Mouse (Mus musculus) lung, adult 2 months (tissue): ENCODE results near the gene Epor. TPM values are rescaled to one million over a fixed set of nuclear protein-coding genes. Genes with fewer than 3 reads are reported as not detected.

ENCODE experiments used
- DNase-seq: peaks from one replicate; pipeline ENCODE4 v3.0.0; 2022
- H3K4me1 ChIP-seq: fragments of 200-500 bp; 2 replicates; pipeline ENCODE4 v1.6.1; 2011; ENCODE audit warnings: low read length; ENCODE audit not compliant: control insufficient read depth, insufficient read depth
- H3K4me3 ChIP-seq: fragments of 200-500 bp; replicated peaks from 2 replicates; pipeline ENCODE3; 2011; ENCODE audit warnings: low read depth, mild to moderate bottlenecking, control low read depth, low read length; ENCODE audit errors: extremely low read depth
- CTCF ChIP-seq: fragments of 200-500 bp; IDR thresholded peaks from 2 replicates; pipeline ENCODE4 v1.5.1; 2011; ENCODE audit warnings: mild to moderate bottlenecking, low read length, control low read depth; ENCODE audit not compliant: insufficient read depth
- POLR2A ChIP-seq: fragments of 200-500 bp; IDR thresholded peaks from 2 replicates; pipeline ENCODE4 v1.6.1; 2011; ENCODE audit warnings: low read depth, mild to moderate bottlenecking, control low read depth, low read length, borderline replicate concordance; ENCODE audit errors: extremely low read depth
- WGBS: fragments of 180-500 bp; shearing (Covaris S2); methylation state at CpG from one replicate; pipeline ENCODE4 v1.1.7; 2018; 5-methylcytosine and 5-hydroxymethylcytosine counted together
- polyA plus RNA-seq: library from polyadenylated mRNA; depleted of rRNA; stranded (reverse); fragments of >200 nt; gene quantifications from 2 replicates; pipeline ENCODE4 v1.2.3, GENCODE M21; 2012

The Epor gene
- polyA plus RNA-seq, 1 experiment, result 11.1 TPM

DNA sequence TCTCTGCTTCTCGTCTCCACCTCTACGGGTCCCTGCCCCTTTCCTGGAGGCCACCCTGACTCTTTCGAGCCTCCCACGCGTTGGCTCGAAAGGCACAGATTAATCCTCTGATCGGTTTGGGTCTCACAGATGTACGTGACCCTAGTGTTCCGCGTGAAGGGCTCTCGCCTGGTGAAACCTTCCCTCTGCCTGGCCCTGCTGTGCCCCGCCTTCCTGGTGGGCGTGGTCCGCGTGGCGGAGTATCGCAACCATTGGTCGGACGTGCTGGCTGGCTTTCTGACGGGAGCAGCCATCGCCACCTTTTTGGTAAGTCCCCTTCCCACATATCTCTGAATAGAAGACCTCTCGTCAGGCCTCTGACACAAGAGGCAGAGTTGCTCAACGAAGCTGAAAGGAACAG, 19.0 kb downstream of the Epor start:
- H3K4me1 ChIP-seq, result no peaks in the 10 kb centered on the region
- WGBS, result 19% methylated on average over 23 of the region's 23 CpGs
- no peak overlapping the region for H3K4me3 ChIP-seq
- DNase-seq, result no peak
- TF ChIP-seq POLR2A (no peak), CTCF (no peak)

DNA sequence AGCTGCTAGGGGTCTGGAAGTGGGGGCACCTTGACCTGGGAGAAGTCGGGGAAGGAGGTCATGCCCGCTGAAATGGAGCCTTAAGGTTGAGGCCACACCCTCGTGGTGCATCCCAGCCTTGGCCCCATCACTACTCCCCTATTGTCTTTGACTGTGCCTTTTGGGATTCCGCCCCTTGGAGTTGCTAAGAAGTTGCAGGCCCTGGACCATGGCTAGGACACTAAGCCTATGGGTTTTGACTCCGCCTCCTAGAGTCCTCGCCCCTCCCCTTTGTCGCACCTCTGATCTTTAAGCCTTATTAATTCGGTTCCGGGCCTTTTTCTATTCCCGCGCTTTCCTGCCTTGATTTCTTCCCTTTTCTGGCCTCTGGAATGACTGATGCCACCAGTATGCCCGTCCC, 19.7 kb downstream of the Epor start:
- DNase-seq, result no peak
- WGBS, result 45% methylated on average over 12 of the region's 12 CpGs
- Histone ChIP-seq H3K4me1 (no peaks in the 10 kb centered on the region), H3K4me3 (no peak overlapping the region)
- TF ChIP-seq POLR2A, result no peak
- TF ChIP-seq CTCF, result no peak

DNA sequence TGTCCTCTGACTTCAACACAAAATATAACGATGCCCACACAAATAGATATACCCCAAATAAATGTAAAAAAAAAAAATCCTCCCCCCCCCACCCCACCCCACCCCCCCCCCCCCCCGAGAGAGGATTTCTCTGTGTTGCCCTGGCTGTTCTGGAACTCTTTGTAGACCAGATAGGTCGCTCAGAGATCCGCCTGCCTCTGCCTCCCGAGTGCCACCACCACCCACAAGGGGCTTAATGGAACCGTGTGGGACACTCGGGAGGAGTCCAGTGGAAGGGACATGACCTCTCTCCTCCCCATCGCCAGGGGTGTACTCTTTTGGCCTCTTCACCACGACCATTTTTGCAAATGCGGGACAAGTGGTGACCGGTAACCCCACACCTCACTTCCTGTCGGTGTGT, 20.3 kb downstream of the Epor start:
- H3K4me1 ChIP-seq, result no peaks in the 10 kb centered on the region
- DNase-seq, result no peak
- TF ChIP-seq POLR2A, result no peak
- TF ChIP-seq CTCF, result no peak
- 75% methylated on average over 12 of the region's 12 CpGs for WGBS
- no peak overlapping the region for H3K4me3 ChIP-seq

DNA sequence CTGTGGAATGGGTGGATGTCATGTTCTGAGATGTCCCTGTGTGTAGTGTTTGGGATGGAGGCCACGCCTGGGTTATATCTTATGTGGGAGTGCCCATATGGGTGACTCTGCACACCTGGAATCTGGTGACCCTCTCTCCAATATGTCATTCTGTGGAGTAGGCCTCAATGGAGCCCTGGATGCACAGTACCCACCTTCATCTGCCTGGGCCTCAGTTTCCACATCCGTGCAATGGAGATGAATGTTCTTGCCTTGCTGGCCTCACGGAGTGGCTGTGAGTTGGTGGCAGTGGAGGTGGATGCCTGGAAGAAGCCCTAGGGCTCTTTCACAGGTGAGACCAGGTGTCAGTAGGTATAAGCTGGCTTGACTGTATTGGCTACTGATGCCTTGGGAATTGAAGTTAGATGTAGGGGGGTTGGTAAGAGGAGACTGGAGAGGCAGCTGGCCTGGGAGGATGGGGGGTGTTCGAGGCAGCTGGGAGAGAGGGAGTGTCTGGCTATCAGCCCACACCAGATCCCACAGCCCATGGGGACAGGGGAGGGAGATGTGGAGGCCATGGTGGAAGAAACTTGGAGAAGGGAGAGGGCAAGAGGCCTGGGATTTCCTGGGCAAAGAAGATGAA, 25.0 kb downstream of the Epor start:
- TF ChIP-seq CTCF, result no peak
- H3K4me3 ChIP-seq, result no peak overlapping the region
- no peak for DNase-seq
- H3K4me1 ChIP-seq, result no peaks in the 10 kb centered on the region
- 83% methylated on average over 4 of the region's 4 CpGs for WGBS

DNA sequence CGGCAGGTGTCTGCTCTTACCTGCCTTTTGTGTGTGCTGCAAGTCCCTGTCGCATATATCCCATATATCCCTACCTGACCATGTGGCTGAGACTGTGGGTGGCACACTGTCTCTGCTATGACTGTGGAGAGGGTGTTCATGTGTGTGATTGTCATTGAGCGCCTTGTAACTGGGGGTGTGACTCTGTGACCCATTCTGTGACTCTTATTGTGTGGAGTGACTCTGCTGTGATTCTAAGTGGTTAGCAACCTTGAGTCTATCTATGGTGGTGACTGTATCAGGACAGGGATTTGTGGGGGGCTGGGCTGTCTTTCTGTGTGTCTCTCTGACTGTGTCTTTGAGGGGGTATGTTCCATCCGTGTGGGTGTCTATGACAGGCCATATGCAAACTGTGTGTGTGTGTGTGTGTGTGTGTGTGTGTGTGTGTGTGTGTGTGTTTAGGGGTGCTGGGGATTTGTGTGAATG, 25.6 kb downstream of the Epor start:
- WGBS, result 78% methylated on average over 4 of the region's 4 CpGs
- DNase-seq, result no peak
- Histone ChIP-seq H3K4me3 (no peak overlapping the region), H3K4me1 (no peaks in the 10 kb centered on the region)
- TF ChIP-seq CTCF (no peak), POLR2A (no peak)

DNA sequence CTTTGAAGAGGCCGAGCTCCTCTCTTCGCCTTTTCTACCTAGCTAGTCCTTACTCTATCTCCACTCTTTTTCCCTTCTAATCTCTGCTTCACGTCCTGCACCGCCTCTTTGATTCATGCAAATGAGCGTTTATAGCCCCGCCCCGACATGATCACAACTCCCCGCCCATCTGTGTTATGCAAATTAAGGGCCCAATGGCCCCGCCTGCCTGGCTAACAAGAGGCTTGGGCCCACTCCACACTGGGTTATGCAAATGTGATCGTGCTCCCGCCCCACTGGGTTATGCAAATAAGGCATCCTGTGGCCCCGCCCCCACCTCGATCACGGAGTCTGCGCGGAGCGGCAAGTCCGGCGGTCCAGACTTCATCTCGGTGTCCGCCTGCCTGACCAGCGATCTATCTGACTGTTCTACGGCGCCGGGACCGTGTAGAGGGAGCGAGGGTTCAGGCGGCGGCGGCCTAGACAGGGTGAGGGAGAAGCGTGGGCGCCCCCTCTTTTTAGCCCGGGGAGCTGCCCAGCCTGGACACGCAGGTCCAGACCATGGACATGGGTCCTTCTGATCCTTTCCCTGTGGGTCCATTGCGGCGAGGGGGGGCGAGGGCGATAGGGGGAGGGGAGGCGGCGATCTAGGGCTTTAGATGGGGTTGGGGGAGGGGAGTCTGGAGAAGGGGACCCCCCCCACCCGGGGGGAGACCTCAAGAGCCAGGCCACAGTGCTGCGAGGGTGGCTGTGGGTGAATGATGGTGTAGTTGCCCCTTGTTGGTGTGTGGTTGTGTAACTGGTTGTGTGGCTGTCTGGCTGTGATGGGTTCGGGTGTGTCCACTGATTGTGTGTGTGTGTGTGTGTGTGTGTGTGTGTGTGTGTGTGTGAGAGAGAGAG, 26.4 kb downstream of the Epor start, which contains the start of gene Plppr2:
Gene Plppr2 (plus strand): TSS at position 342 of the 879 bp plus-strand sequence.
- H3K4me3 ChIP-seq, result peak within 1 kb of the TSS; percentile 46
- H3K4me1 ChIP-seq, result no peaks in the 10 kb centered on the region
- DNase-seq, result peak; percentile 93
- TF ChIP-seq CTCF, result no peak
- TF ChIP-seq POLR2A, result no peak; the same call in 1 of the 2 replicates
- WGBS, result 3% methylated on average over 43 of the region's 43 CpGs

DNA sequence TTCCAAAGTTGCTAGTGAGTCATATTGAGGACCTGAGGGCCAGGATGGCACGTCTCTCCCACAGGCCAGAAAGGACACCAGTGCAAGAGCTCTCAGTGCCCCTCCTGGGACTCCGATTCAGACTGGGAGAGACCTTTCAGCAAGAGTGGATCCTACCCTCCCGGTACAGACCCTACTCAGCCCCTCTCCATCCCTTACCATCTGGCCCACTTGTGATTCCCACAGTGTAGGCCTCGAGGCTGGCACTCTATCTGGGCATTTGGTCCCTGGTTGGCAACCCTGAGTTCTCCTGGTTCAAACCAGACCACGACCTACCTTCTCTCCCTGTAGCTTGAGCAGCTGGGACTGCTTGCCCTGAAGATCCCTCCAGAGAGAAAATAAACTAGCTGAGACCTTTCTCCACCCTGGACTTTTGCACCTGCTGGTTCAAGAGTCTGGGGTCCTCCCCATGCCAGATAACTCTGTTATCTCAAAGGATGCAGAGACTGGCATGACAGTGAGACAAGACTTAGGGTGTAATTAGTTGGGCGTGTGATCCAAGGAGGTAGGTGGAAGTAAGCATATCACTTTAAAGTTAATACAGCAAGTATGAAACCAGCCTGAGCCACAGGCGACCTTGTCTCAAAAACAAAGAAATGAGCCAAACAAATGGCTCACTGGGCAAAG, 27.7 kb downstream of the Epor start:
- DNase-seq, result no peak
- no peak for TF ChIP-seq CTCF
- no peak for TF ChIP-seq POLR2A
- H3K4me3 ChIP-seq, result no peak overlapping the region
- no peaks in the 10 kb centered on the region for H3K4me1 ChIP-seq
- WGBS, result 84% methylated on average over 7 of the region's 7 CpGs

DNA sequence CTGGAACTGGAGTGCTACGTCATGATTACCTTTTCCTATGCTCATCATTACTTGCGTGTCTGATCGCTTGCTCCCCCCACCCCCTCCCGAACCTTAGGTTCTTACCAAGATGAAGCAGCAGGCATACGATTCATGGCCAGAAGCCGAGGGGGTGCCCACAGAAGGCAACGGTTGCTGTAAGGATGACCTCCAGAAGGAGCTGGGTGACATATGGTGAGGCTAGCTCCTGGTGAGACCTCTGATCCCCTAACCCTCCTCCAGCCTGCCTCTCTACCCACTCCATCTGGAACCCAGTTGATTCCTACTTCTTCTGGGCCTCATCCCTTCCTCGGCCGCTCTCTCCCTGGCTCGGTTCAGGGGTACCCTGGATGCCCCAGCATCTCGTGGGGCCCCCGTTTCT, 29.3 kb downstream of the Epor start:
- no peak for DNase-seq
- WGBS, result 90% methylated on average over 12 of the region's 12 CpGs
- Histone ChIP-seq H3K4me3 (no peak overlapping the region), H3K4me1 (no peaks in the 10 kb centered on the region)
- no peak for TF ChIP-seq CTCF

DNA sequence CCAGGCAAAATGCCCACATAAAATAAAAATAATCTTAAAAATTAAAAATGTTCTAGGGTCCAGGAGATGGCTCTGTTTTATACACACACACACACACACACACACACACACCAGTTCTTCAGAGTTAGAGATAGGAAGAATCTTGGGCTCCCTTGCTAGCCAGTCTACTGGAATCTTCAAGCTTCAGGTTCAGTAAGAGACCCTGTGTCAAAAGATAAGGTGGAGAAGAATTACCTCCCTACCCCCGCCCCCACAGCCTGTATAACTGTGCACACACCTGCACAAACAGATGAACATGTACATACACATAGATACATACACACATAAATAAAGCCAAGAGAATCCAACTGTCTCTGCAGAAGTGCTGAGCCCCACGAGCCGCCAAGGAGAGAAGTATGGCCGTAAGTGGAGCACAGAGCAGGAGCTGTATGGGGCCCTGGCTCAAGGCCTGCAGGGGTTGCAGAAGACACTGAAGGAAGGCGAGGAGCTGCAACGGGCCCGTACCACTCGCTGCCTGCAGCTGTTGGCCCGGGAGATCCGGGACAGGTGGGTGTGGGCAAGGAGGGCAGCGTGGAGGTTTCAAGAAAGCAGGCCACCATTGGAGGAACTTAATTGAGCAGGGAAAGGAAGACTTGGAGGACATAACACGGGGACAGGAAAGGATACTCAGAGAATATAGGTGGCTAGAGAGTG, 30.7 kb downstream of the Epor start:
- no peaks in the 10 kb centered on the region for H3K4me1 ChIP-seq
- no peak for DNase-seq
- no peak overlapping the region for H3K4me3 ChIP-seq
- 58% methylated on average over 12 of the region's 12 CpGs for WGBS
- TF ChIP-seq POLR2A, result no peak
- no peak for TF ChIP-seq CTCF
